ENCODE assay signal across 10 mouse cellular contexts in genomic region chr5:136869451-136870114, GRCm38 (mm10). TPM values are rescaled to one million over a fixed set of nuclear protein-coding genes. Genes with fewer than 3 reads are reported as not detected.
DNase-seq lines count a peak whose midpoint lies in the region; ATAC-seq and TF ChIP-seq lines count a peak whose summit lies in the region.
"Had no signal": no experiment of that assay in that cellular context is flagged by ENCODE, and none has a peak within 500 bp of the region (broad histone marks: within the 10 kb centered on the region; RNA-seq: fewer than 3 reads in every experiment).

No protein-coding gene starts in this region.

- no peak overlapping the region for H3K4me3 ChIP-seq in lung, embryonic 14.5 days (ENCODE audit: low read depth, low read length)
- H3K4me3 ChIP-seq in lung, adult 2 months (replicated peaks; ENCODE audit: extremely low read depth, low read depth, low read length): no peak overlapping the region
- no peak overlapping the region for H3K4me3 ChIP-seq in myocyte

- no peak for TF ChIP-seq POLR2A in lung, adult 2 months (IDR thresholded peaks at IDR 0.05; ENCODE audit: borderline replicate concordance, extremely low read depth, low read depth, low read length)
- no peak for TF ChIP-seq POLR2A in myocyte (IDR thresholded peaks at IDR 0.05; ENCODE audit: insufficient read length, low read depth)

- no peaks in the 10 kb centered on the region for H3K36me3 ChIP-seq in lung, embryonic 14.5 days (ENCODE audit: insufficient read depth)
- no peaks in the 10 kb centered on the region for H3K36me3 ChIP-seq in myocyte (ENCODE audit: control insufficient read depth, insufficient read depth)

- H3ac ChIP-seq in myocyte (ENCODE audit: control insufficient read depth, insufficient read length): no peak overlapping the region

- TF ChIP-seq CTCF in lung, embryonic 14.5 days (IDR thresholded peaks at IDR 0.05; ENCODE audit: low read depth): no peak
- no peak for TF ChIP-seq CTCF in lung, adult 2 months (IDR thresholded peaks at IDR 0.05; ENCODE audit: insufficient read depth, low read length)

- H3K9ac ChIP-seq in lung, embryonic 14.5 days: no peak overlapping the region

- no peak overlapping the region for H3K4me2 ChIP-seq in lung, embryonic 14.5 days
- peak overlapping the region; percentile 60 for H3K4me2 ChIP-seq in myocyte (ENCODE audit: low read depth)

- no peaks in the 10 kb centered on the region for H3K79me2 ChIP-seq in myocyte (ENCODE audit: control insufficient read depth, insufficient read depth)

- H3K27me3 ChIP-seq in lung, embryonic 14.5 days (ENCODE audit: insufficient read depth, low read length): no peaks in the 10 kb centered on the region
- H3K27me3 ChIP-seq in myocyte (ENCODE audit: control insufficient read depth, insufficient read depth, insufficient read length): no peaks in the 10 kb centered on the region

- no peaks in the 10 kb centered on the region; the same call in 1 of the 2 replicates for H3K4me1 ChIP-seq in lung, embryonic 14.5 days (ENCODE audit: insufficient read depth)
- H3K4me1 ChIP-seq in lung, adult 2 months (ENCODE audit: control insufficient read depth, insufficient read depth, low read length): no peaks in the 10 kb centered on the region

- H3K9me3 ChIP-seq in lung, embryonic 14.5 days (ENCODE audit: low read depth, low read length): no peaks in the 10 kb centered on the region

- 50% methylated on average over 10 of the region's 10 CpGs for WGBS in lung, embryonic 14.5 days
- 54% methylated on average over 10 of the region's 10 CpGs for WGBS in lung, adult 2 months

- H3K27ac ChIP-seq in lung, embryonic 14.5 days (ENCODE audit: low read depth): peak overlapping the region; percentile 30

- ATAC-seq in CD4-positive, CD25-positive, alpha-beta regulatory T cell, adult 4 months: no peak
- ATAC-seq in lung, embryonic 14.5 days (ENCODE audit: insufficient read depth): no peak
- no peak for ATAC-seq in cerebellum, adult (ENCODE audit: insufficient number of reproducible peaks, low FRiP score, low TSS enrichment)

- peak; percentile 11 for DNase-seq in CD4-positive, CD25-positive, alpha-beta regulatory T cell, adult 2 months (ENCODE audit: low read depth, low spot score)
- DNase-seq in lung, embryonic 14.5 days: no peak
- DNase-seq in lung, adult 2 months: no peak
- DNase-seq in thymus, postnatal 36 days: peak; percentile 54 to 71
- DNase-seq in cerebellum, adult 8-10 months: no peak
- DNase-seq: kidney, adult 11 months; right cerebral cortex, postnatal 14 days had no signal

TF ChIP-seq in myocyte, 11 proteins besides CTCF, POLR2A, EP300 and RAD21:
- TF ChIP-seq CEBPB (IDR thresholded peaks at IDR 0.05; ENCODE audit: insufficient read depth, poor library complexity, severe bottlenecking) (no peak), POLR2AphosphoS2 (IDR thresholded peaks at IDR 0.05; ENCODE audit: insufficient read length, low read depth) (no peak), MYOD1 (IDR thresholded peaks at IDR 0.05; ENCODE audit: control insufficient read depth in 1 of 3, insufficient read length in 2 of 3, low read depth in 2 of 3) (peak; percentile 84 to 91 (median 87)), USF1 (IDR thresholded peaks at IDR 0.05; ENCODE audit: low read depth) (no peak), TCF12 (IDR thresholded peaks at IDR 0.05; ENCODE audit: insufficient read depth, poor library complexity, severe bottlenecking) (peak; percentile 87), SRF (IDR thresholded peaks at IDR 0.05; ENCODE audit: control insufficient read depth, insufficient read length, low read depth) (no peak), TCF3 (IDR thresholded peaks at IDR 0.05; ENCODE audit: insufficient read length, low read depth) (peak; percentile 59), MAX (IDR thresholded peaks at IDR 0.05; ENCODE audit: low read depth) (no peak), REST (IDR thresholded peaks at IDR 0.05; ENCODE audit: insufficient read depth, insufficient read length) (no peak), E2F4 (IDR thresholded peaks at IDR 0.05; ENCODE audit: insufficient read depth) (no peak), MYOG (IDR thresholded peaks at IDR 0.05; ENCODE audit: control insufficient read depth in 1 of 3, insufficient read depth in 1 of 3, insufficient read length in 2 of 3, low read depth in 2 of 3) (peak; percentile 70 to 95 (median 93))

RNA-seq across cellular contexts. Expression of gene Col26a1, which starts 13.4 kb away (rescaled TPM):
- polyA plus RNA-seq in CD4-positive, CD25-positive, alpha-beta regulatory T cell, adult 4 months (2017; shearing (Covaris generic)): under 1 TPM in 1 of 2 experiments, not detected in 1; 0.41 TPM
- 9.0 and 11.7 TPM in 2 replicates for polyA plus RNA-seq in lung, embryonic 14.5 days (2014; fragmentation: Nextera tagmentation; extraction: Ambion mirVana)
- polyA plus RNA-seq in lung, adult 2 months (2012; rRNA removed): 1.5 and 2.0 TPM in 2 replicates
- 1.00 TPM for polyA plus RNA-seq in myocyte (2012; fragmentation: generic; extraction: Trizol)

RNA-seq across cellular contexts. Expression of gene Ift22, which starts 38.4 kb away (rescaled TPM):
- polyA plus RNA-seq in CD4-positive, CD25-positive, alpha-beta regulatory T cell, adult 4 months (2017; shearing (Covaris generic)): 10 to 100 TPM; 12.5 to 14.1 TPM
- polyA plus RNA-seq in lung, embryonic 14.5 days (2014; fragmentation: Nextera tagmentation; extraction: Ambion mirVana): 72.2 and 78.1 TPM in 2 replicates
- polyA plus RNA-seq in lung, adult 2 months (2012; rRNA removed): 10.8 and 13.4 TPM in 2 replicates
- 19.6 TPM for polyA plus RNA-seq in myocyte (2012; fragmentation: generic; extraction: Trizol)

Comparison
In these comparisons a context has a peak if more than half of its experiments do, and no peak if none do; other contexts are left out.
1. DNase-seq: peak in CD4-positive, CD25-positive, alpha-beta regulatory T cell, adult 2 months (single experiment) and thymus, postnatal 36 days (2 of 2); none in lung, embryonic 14.5 days (single experiment), lung, adult 2 months (single experiment) and cerebellum, adult 8-10 months (single experiment).